Mouse (Mus musculus) erythroblast, embryonic 14.5 days (primary cell): Measurements from ENCODE around the gene Tbx2.

ENCODE experiments used
- GATA1 ChIP-seq: IDR thresholded peaks from 2 replicates; pipeline ENCODE4 v1.6.1; 2012; ENCODE audit warnings: low read length, inconsistent platforms, mixed read lengths
- TAL1 ChIP-seq: IDR thresholded peaks from 3 replicates; pipeline ENCODE4 v1.6.1; 2012; ENCODE audit warnings: low read length, inconsistent platforms, mixed read lengths

GRCm38 (mm10) chr11:85823181-85823580 lies 9.2 kb upstream of the Tbx2 start:
- TF ChIP-seq GATA1: no peak
- TF ChIP-seq TAL1: no peak
